Mouse (Mus musculus) erythroblast, adult 5-6 weeks (primary cell): ENCODE results near the gene Tbc1d17. TPM values are rescaled to one million over a fixed set of nuclear protein-coding genes. Genes with fewer than 3 reads are reported as not detected.

Experiments
- ATAC-seq: replicated peaks from 2 replicates; pipeline ENCODE4 v1.8.0; 2016; ENCODE audit warnings: moderate number of reproducible peaks, mild to moderate bottlenecking, moderate TSS enrichment, inconsistent platforms; ENCODE audit not compliant: poor library complexity, low FRiP score, severe bottlenecking
- total RNA-seq, 2 experiments: library from RNA; stranded (forward) in 1 of 2; stranded (reverse) in 1 of 2; fragments of 150-400 nt in 1 of 2; fragments of 200-764, 138-1000 nt in 1 of 2; gene quantifications; 2 replicates each; pipeline versions ENCODE4 v1.2.3 to v1.2.4; 2015 to 2017; ENCODE audit warnings: low replicate concordance in 2 of 2

Tbc1d17 gene
- total RNA-seq, 2 experiments from 2014 or later, result 15.8 to 33.6 TPM

- no peak for ATAC-seq
Observed at GRCm38 (mm10) chr7:44836016-44836404, 12.9 kb downstream of the Tbc1d17 start.

GRCm38 (mm10) chr7:44835373-44836015, 13.4 kb downstream of the Tbc1d17 start:
- no peak for ATAC-seq

- ATAC-seq, result no peak
Observed at GRCm38 (mm10) chr7:44832763-44833162, 16.1 kb downstream of the Tbc1d17 start.

DNA sequence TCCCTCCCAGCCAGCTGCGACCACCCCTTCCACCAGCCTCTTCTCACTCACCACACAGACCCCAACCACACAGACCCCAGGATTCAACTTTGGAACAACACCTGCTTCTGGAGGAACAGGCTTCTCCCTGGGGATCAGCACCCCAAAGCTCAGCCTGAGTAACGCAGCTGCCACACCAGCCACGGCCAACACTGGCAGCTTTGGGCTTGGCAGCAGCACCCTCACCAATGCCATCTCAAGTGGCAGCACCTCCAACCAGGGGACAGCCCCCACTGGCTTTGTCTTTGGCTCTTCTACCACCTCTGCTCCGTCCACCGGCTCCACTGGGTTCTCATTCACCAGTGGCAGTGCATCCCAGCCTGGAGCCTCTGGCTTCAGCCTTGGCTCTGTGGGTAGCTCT, 20.2 kb downstream of the Tbc1d17 start:
- ATAC-seq, result no peak

DNA sequence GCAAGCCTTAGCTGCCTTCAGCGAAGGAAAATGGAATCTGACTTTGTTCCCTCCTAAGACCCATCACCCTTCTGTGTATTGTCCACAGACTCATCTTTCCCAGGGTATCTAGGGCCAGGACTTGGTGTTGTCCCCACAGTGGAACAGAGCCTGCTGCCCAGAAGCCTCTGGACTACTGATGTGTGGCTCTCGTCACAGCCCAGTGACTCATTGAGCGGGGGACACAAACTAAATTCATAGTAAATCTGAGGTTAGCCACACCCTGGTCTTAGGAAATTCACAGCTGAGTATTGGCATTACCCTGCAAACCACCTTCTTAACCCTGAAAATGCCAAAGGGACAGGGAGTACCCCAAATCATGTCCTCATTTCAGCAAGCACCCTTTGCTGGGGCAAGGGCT, 22.1 kb downstream of the Tbc1d17 start:
- no peak for ATAC-seq

GRCm38 (mm10) chr7:44824872-44825271, 24.0 kb downstream of the Tbc1d17 start:
- ATAC-seq, result peak; percentile 82

DNA sequence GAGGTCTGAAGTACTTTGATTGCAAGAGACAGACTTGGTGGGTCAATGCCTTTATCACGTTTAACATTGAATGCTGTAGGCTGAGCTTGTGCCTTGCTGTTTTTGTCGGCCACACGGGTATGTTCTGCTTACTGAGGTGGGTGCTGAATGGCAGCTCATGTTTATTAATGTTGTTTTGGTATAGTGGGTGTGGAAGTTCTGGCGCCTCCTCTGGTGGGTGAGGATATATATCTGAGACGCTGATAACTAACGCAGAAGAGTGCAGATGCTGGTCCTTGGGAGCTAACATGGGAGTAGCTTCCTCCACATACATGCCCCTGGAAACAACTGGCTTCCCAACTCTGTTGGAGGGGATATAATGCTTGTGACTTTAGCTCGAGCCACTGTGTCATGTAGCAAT, 25.5 kb downstream of the Tbc1d17 start:
- ATAC-seq, result no peak

GRCm38 (mm10) chr7:44821666-44822448, 27.0 kb downstream of the Tbc1d17 start:
- ATAC-seq, result 0 out of 2 replicates have a peak, but pooled peaks have one; percentile 19

GRCm38 (mm10) chr7:44820525-44820924, 28.4 kb downstream of the Tbc1d17 start:
- no peak for ATAC-seq

- no peak for ATAC-seq
Observed at GRCm38 (mm10) chr7:44819863-44820262, 29.0 kb downstream of the Tbc1d17 start.

DNA sequence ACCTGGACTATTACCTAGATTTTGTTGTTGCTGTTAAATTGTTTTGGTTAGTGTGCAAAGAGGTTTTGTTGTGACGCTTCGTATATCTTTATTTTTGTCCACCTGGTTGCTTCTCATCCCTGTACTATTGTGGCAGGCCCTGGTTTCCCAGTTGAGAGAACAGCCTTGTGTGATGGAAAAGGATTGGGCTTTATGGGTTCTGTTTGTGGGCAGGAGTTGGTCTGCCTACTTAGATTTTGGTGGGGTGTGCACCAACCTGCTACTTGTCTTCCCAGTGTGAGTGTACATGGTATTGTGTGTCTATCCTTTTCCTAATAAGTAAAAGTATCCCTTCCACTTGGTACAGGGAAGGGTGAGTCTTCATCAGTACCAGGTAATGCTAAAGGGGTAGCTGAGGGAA, 29.5 kb downstream of the Tbc1d17 start:
- no peak for ATAC-seq

DNA sequence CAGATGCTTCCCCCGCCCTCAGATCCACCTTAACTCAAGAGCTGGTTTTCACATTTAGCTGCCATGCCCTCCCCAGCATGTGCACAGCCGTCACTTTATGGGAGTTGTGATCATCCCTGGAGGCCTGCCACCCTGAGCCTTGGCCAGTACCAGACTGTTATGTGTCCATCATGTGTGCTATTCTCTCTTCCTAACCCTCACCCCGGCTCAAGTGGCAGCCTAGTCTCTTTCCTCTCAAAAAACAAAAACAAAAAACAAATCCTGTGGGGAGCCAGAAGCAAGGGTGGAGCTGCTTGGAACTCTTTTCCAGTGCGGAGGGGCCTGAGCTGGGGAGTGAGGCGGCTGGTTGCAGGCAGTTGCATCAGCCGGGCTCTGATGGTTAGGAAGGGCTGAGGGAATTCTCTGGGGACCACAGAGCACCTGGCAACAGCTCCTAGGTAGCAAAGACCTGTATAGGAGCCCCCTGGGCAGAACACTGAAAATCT, 30.1 kb downstream of the Tbc1d17 start:
- ATAC-seq, result no peak

- ATAC-seq, result no peak
Observed at GRCm38 (mm10) chr7:44818164-44818563, 30.7 kb downstream of the Tbc1d17 start.

DNA sequence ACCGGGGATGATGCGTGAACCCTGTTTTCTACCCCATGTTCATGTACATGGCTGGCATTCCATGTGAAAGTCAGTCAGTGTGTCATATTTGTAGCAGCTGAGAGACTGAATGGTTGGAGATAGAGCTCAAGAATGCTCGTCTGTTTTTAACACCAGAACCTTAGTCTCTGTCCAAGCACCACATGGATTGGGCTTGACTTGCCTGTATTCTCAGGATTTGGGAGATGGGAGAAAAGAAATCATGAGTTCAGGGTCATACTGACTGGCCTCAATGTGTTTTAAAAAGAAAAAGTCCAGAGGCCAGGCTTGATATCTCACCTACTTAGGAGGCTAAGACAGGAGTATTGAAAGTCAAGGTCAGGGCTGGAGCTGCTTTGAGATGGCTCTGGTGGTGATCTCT, 31.4 kb downstream of the Tbc1d17 start:
- ATAC-seq, result no peak

DNA sequence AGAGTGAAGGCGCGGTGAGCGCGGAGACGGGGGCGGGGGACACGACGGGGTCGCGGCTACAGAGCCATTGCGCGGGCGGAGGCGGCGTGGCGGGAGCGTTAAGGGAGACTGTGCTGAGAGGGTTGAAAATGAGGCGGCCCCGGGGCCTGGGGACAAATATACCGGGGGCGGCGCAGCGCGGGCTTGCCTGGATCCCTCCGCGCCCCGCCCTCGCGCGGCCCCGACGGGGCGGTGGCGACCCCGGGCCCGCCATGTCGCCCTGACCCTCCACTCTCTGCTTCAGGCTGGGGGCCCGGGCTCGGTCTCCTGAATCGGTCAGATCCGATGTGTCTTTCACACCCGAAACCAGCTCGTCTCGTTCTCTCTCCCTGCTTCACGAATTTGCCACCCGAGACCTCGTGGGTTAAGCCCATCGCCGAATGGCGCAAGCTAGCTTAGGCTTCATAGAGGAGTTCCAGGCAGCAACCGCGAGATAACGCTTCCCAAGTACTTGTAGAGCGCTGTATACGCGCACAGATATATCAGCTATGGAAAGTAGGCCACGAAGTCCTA, 32.3 kb downstream of the Tbc1d17 start, which contains the start of gene Atf5:
Atf5 (minus strand) TSS at position 189 of the 552 bp plus-strand sequence.
- ATAC-seq, result peak; percentile 47

GRCm38 (mm10) chr7:44815721-44816469, 33.0 kb downstream of the Tbc1d17 start, which contains the start of the genes Nup62 and Il4i1:
Nup62 (plus strand) TSS chr7:44816088.
Il4i1 (plus strand) TSS chr7:44816387.
- ATAC-seq, result peak; percentile 90

GRCm38 (mm10) chr7:44814952-44815553, 33.8 kb downstream of the Tbc1d17 start:
- ATAC-seq, result no peak

- ATAC-seq, result no peak
Observed at GRCm38 (mm10) chr7:44814423-44814822, 34.5 kb downstream of the Tbc1d17 start.

GRCm38 (mm10) chr7:44813985-44814384, 34.9 kb downstream of the Tbc1d17 start:
- ATAC-seq, result no peak
